8 mouse cellular contexts compared by ENCODE assay signal in the genomic region with DNA sequence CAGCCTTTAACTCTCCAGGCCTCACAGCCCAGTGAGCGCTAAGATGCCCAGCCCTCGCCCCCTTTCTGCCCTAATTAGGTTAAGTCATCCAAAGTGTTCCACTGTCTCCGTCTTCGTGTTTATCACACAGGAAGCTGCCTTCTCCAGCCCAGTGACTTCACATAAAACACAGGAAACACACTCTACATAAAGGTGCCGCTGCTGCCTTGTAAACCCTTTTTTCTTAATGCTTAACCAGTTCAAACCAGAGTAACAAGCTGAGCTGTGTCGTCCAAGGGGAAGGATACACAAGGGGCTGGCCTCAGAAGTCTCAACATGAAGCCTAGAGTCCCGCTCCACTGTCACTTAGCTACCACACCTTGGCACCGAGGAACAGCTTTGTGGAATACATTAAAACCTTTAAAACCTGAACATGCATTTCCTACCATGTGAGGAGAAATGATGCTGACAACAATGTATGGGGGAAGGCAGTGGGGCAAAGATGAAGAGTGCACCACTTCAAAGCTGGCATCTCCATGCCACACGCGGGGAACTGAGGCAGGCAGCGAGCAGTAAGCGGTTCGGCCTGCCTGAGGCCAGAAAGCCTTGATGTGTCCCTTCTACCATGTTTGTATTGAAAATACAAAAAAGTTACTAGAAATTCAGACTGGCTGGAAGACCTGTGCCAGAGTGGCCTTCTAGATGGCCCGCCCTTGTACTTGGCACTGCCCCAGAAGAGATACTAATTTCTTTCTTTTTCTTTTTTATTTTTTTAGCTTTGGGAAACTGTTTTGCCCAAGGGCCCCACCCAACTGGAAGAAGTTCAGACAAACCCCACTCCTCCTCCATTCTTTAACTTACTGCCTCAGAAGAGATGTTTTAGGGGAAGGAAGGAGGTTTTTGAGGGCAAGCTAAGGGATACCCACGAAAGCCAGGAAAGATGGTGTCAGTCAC. TPM values are rescaled to one million over a fixed set of nuclear protein-coding genes. Genes with fewer than 3 reads are reported as not detected.
DNase-seq lines count a peak whose midpoint lies in the region; ATAC-seq lines count a peak whose summit lies in the region.
"Had no signal": no experiment of that assay in that cellular context is flagged by ENCODE, and none has a peak within 500 bp of the region (broad histone marks: within the 10 kb centered on the region; RNA-seq: fewer than 3 reads in every experiment).

No protein-coding gene starts in this region.

- peak; percentile 45 to 54 for ATAC-seq in hematopoietic stem cell, adult 5-6 weeks (replicated peaks in 1 of 2; ENCODE audit: insufficient read depth in 1 of 2, low FRiP score in 2 of 2, low TSS enrichment in 1 of 2, low read depth in 1 of 2, poor library complexity in 2 of 2, severe bottlenecking in 2 of 2)

- DNase-seq in urinary bladder, postnatal 25 days (ENCODE audit: low spot score) = peak; percentile 20
- no peak for DNase-seq in urinary bladder, adult 18-20 months (ENCODE audit: low spot score in 2 of 2)
- peak; percentile 80 for DNase-seq in lung, postnatal 25 days (ENCODE audit: low spot score)
- DNase-seq in right cerebral cortex, adult 18-20 months = no peak
- DNase-seq in frontal cortex, postnatal 36 days (ENCODE audit: low spot score in 2 of 2) = no peak
- no peak for DNase-seq in cerebellum, adult 11-12 months
- DNase-seq: cerebellum, adult 2 months had no signal

RNA-seq across cellular contexts. Expression of a gene that starts 7.4 kb away (rescaled TPM):
- 302 and 384 TPM in 2 replicates for total RNA-seq in hematopoietic stem cell, adult 5-6 weeks (2017)

Comparison
In these comparisons a context has a peak if more than half of its experiments do, and no peak if none do; other contexts are left out.
1. DNase-seq: peak in urinary bladder, postnatal 25 days (single experiment) and lung, postnatal 25 days (single experiment); none in urinary bladder, adult 18-20 months (0 of 2), right cerebral cortex, adult 18-20 months (single experiment), frontal cortex, postnatal 36 days (0 of 2) and cerebellum, adult 11-12 months (single experiment).